Mouse (Mus musculus) neural tube, embryonic 15.5 days (tissue): ENCODE measurements at regions not wholly inside any gene's neighbourhood (a gene's known extent, or its start where the extent isn't known, plus 50 kb on each side); places are given as distances from the start of the nearest gene placed in this dataset.

Experiments
- ATAC-seq: fragments of 200-750 bp; cut with Nextera tagmentation; 2 replicates; pipeline ENCODE4 v1.8.0; 2017; ENCODE audit warnings: mild to moderate bottlenecking, moderate TSS enrichment, moderate library complexity; ENCODE audit not compliant: low FRiP score
- H3K27ac ChIP-seq: fragments of 300-500 bp; sonication (generic); replicated peaks from 2 replicates; pipeline ENCODE4 v1.5.1; 2015; ENCODE audit warnings: mild to moderate bottlenecking, inconsistent platforms
- H3K27me3 ChIP-seq: fragments of 300-500 bp; sonication (generic); replicated peaks from 2 replicates; pipeline ENCODE4 v1.6.1; 2015; ENCODE audit warnings: inconsistent platforms
- H3K36me3 ChIP-seq: fragments of 300-500 bp; sonication (generic); 2 replicates; pipeline ENCODE4 v1.6.1; 2015; ENCODE audit warnings: inconsistent platforms
- H3K4me1 ChIP-seq: fragments of 300-500 bp; sonication (generic); 2 replicates; pipeline ENCODE4 v1.6.1; 2015; ENCODE audit warnings: inconsistent platforms
- H3K4me2 ChIP-seq: fragments of 300-500 bp; sonication (generic); 2 replicates; pipeline ENCODE4 v1.6.1; 2015; ENCODE audit warnings: inconsistent platforms, mild to moderate bottlenecking, moderate library complexity
- H3K4me3 ChIP-seq: fragments of 300-500 bp; sonication (generic); replicated peaks from 2 replicates; pipeline ENCODE4 v1.5.1; 2015; ENCODE audit warnings: mild to moderate bottlenecking, inconsistent platforms
- H3K9ac ChIP-seq: fragments of 300-500 bp; sonication (generic); replicated peaks from 2 replicates; pipeline ENCODE4 v1.6.1; 2015; ENCODE audit warnings: mild to moderate bottlenecking, inconsistent platforms
- H3K9me3 ChIP-seq: fragments of 300-500 bp; sonication (generic); replicated peaks from 2 replicates; pipeline ENCODE4 v1.6.1; 2016; ENCODE audit warnings: inconsistent platforms
- WGBS: fragments of 180-500 bp; shearing (Covaris S2); methylation state at CpG from one replicate; pipeline ENCODE4 v1.1.7; 2015; ENCODE audit warnings: mixed read lengths; 5-methylcytosine and 5-hydroxymethylcytosine counted together

DNA sequence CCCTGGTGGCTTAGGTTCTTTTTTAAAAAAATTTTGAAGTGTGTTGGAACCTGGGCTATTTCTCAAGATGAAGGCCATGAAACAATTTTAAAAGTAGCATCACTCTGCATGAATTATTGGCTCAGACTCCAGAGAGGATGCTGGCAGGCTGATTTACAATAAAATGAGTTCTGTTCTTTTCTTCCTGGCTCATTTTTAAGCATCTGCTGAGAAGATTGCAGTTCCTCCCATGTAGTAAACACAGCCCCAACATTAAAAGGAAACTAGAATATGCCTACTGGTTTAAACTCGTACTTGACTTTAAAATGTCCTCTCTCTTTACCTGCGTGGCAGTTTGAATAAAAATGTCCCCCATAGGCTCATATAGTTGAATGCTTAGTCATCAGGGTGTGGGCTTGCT is 249.3 kb downstream of the 1700009N14Rik start:
- H3K27ac ChIP-seq = no peak overlapping the region
- no peak overlapping the region for H3K4me3 ChIP-seq
- H3K4me1 ChIP-seq = no peaks in the 10 kb centered on the region
- WGBS = 76% methylated on average over 2 of the region's 2 CpGs
- H3K9me3 ChIP-seq = no peaks in the 10 kb centered on the region
- no peak for ATAC-seq
- H3K4me2 ChIP-seq = no peak overlapping the region
- H3K27me3 ChIP-seq = no peaks in the 10 kb centered on the region
- no peak overlapping the region for H3K9ac ChIP-seq
- no peaks in the 10 kb centered on the region for H3K36me3 ChIP-seq

DNA sequence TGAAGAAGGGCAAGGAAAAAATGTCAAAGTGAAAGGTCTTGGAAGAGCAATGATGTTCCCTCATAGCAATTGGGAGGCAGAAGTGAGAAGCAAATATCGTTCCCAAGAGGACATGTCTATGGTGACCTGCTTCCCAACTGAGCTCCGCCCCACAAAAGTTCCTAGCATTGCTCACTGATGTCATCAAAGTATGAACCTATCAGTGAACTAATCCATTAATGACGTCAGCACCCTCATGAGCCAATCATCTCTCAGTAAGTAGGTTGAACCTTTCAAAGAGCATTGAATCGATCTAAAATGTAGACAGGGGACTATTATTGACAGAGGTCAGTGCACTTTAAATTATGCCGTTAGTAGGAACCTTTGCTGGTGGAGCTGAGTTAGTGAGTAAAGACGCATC is 267.4 kb downstream of the 1700009N14Rik start:
- Histone ChIP-seq H3K27ac (no peak overlapping the region), H3K4me3 (no peak overlapping the region), H3K4me1 (peaks cover 3% of the 10 kb centered on the region), H3K4me2 (no peak overlapping the region), H3K27me3 (no peaks in the 10 kb centered on the region), H3K36me3 (no peaks in the 10 kb centered on the region), H3K9ac (no peak overlapping the region), H3K9me3 (no peaks in the 10 kb centered on the region)
- WGBS = 93% methylated on average over 6 of the region's 6 CpGs
- no peak for ATAC-seq

DNA sequence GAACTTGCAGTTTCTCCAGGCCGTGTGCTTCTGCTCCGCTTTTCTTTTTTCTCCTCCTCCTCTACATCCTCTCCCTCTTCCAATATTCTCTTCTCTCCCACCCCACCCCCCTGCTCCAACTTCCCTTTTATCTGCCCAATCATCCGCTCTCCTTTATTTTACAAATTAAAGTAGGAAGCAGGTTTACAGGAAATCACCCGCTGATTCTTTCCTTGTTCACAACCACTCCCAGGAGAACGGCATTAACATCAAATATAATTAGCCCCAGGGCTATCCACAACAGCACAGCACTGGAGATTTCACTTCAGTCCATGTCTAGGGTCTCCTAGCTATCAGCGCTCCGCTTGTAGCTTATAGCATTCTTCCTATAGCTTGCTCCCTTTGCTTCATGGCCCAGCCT is 268.6 kb downstream of the 1700009N14Rik start:
- H3K27me3 ChIP-seq = no peaks in the 10 kb centered on the region
- H3K27ac ChIP-seq = no peak overlapping the region
- H3K4me3 ChIP-seq = no peak overlapping the region
- H3K4me2 ChIP-seq = no peak overlapping the region
- peaks cover 3% of the 10 kb centered on the region for H3K4me1 ChIP-seq
- 71% methylated on average over 7 of the region's 7 CpGs for WGBS
- H3K36me3 ChIP-seq = no peaks in the 10 kb centered on the region
- ATAC-seq = no peak
- H3K9me3 ChIP-seq = no peaks in the 10 kb centered on the region
- H3K9ac ChIP-seq = no peak overlapping the region

DNA sequence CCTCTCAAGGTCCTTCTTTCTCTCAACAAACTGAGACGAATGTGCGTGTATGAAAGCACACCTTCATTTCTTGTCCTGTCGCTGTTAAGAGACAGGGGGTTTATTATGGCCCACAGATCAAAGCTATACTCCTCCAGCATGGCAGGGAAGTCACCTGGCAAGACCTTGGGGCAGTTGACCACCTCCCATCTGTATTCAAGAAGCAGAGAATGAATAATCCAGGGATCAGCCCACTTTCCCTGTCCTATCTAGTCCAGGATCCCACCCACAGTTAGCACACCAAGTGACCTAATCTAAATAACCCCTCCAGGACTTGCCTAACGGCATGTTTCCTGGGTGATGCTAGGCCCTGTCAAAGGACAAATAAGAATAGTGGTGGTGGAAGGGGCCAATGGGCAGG is 269.9 kb downstream of the 1700009N14Rik start:
- peaks cover 3% of the 10 kb centered on the region for H3K4me1 ChIP-seq
- no peak overlapping the region for H3K4me3 ChIP-seq
- no peak for ATAC-seq
- no peak overlapping the region for H3K27ac ChIP-seq
- WGBS = 82% methylated on average over 4 of the region's 4 CpGs
- H3K27me3 ChIP-seq = no peaks in the 10 kb centered on the region
- no peak overlapping the region for H3K9ac ChIP-seq
- H3K9me3 ChIP-seq = no peaks in the 10 kb centered on the region
- no peak overlapping the region for H3K4me2 ChIP-seq
- H3K36me3 ChIP-seq = no peaks in the 10 kb centered on the region

DNA sequence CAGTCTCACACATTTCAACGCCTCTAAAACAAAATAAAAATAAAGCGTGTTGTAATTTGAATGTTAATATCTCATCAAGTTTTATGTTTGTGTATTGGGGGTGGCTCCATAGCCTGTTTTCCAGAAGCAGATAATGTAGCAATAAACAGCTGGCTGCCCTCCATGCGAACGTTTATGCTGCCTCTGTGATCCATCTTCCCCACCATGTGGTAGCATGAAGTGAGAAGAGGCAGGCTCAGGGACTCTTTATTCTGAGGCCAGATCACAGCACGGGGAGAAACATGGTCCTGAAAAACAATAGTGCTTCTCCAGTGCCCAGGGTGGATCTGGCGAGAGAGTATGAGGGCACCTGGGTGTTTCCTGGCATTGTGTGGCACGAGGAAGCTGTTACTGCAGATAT is 271.4 kb downstream of the 1700009N14Rik start:
- H3K9me3 ChIP-seq = no peaks in the 10 kb centered on the region
- H3K4me1 ChIP-seq = peaks cover 3% of the 10 kb centered on the region
- WGBS = 40% methylated on average over 7 of the region's 7 CpGs
- H3K4me2 ChIP-seq = no peak overlapping the region
- H3K27me3 ChIP-seq = no peaks in the 10 kb centered on the region
- H3K9ac ChIP-seq = no peak overlapping the region
- ATAC-seq = peak; percentile 89
- no peaks in the 10 kb centered on the region for H3K36me3 ChIP-seq
- no peak overlapping the region for H3K4me3 ChIP-seq
- peak overlapping the region; percentile 49; the same call in 1 of the 2 replicates for H3K27ac ChIP-seq

DNA sequence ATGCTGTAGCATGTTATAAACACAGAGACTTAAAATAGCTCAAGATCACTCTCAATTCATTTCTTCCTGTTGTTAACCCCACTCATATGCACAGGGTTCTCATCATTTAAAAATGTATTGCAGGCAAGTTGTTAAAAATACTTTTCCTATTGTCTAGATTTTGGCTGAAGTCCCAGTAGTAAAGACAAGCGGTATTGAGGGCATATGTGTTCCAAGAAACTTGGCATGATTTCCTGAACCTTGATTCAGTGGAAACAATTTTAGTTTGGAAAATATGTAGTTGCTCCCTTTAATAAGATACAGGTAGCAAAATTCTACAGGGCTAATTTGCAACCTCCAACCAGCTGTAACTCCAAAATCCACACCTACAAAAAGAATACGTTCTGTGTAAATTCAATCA is 315.5 kb downstream of the 1700009N14Rik start:
- no peaks in the 10 kb centered on the region for H3K36me3 ChIP-seq
- H3K27me3 ChIP-seq = no peaks in the 10 kb centered on the region
- no peak overlapping the region for H3K9ac ChIP-seq
- H3K27ac ChIP-seq = no peak overlapping the region
- H3K4me1 ChIP-seq = no peaks in the 10 kb centered on the region
- no peak for ATAC-seq
- 82% methylated on average over 2 of the region's 2 CpGs for WGBS
- no peak overlapping the region for H3K4me3 ChIP-seq
- no peak overlapping the region for H3K4me2 ChIP-seq
- 0 out of 2 replicates have a peak, but pooled peaks cover 4% of the 10 kb centered on the region for H3K9me3 ChIP-seq

DNA sequence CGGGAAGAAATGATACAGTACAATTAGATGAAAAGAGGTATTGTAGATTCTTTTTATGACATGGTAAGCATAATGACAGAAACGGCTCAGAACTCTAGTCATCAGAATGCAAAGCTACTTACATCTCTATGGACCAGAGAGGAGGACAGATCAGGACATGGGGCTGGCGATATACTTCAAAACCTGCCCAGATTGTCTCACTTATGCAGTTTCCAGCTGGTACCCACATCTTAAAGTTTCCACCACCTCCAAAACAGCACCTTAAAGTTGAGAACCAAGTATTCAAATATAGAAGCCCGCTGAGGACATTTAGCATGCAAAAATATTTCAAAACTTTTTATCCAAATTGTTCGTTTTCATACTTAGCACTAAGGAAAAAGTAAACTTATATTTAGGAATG is 341.0 kb downstream of the 1700009N14Rik start:
- no peaks in the 10 kb centered on the region for H3K9me3 ChIP-seq
- H3K4me1 ChIP-seq = no peaks in the 10 kb centered on the region
- no peak overlapping the region for H3K27ac ChIP-seq
- H3K36me3 ChIP-seq = no peaks in the 10 kb centered on the region
- H3K27me3 ChIP-seq = no peaks in the 10 kb centered on the region
- WGBS = 89% methylated on average over 5 of the region's 5 CpGs
- no peak overlapping the region for H3K4me2 ChIP-seq
- ATAC-seq = no peak
- no peak overlapping the region for H3K4me3 ChIP-seq
- H3K9ac ChIP-seq = no peak overlapping the region

DNA sequence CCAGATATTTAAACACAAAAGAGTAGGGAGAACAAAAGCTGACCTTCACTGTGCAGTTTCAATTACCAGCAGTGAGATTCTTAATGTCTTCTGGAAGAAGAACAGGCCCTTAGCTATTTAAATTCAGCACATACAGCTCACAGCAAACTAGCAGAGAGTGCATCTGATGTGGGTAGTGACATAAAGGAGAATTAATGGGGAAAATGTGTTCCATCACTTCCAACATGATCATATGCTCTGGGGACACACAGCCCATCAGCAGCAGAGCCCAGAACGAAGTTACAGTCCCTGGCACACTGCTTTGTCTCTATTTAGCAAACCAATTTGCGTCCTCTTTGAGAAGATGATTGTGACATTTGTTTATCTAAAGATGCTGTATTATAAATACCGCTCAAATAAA is 332.9 kb upstream of the Aco1 start:
- 61% methylated on average over 3 of the region's 3 CpGs for WGBS
- Histone ChIP-seq H3K9me3 (no peaks in the 10 kb centered on the region), H3K27ac (no peak overlapping the region), H3K4me1 (peaks cover 3% of the 10 kb centered on the region; the same call in 1 of the 2 replicates), H3K36me3 (no peaks in the 10 kb centered on the region), H3K9ac (no peak overlapping the region), H3K4me3 (no peak overlapping the region), H3K4me2 (no peak overlapping the region), H3K27me3 (no peaks in the 10 kb centered on the region)
- peak; percentile 28; the same call in 1 of the 2 replicates for ATAC-seq

DNA sequence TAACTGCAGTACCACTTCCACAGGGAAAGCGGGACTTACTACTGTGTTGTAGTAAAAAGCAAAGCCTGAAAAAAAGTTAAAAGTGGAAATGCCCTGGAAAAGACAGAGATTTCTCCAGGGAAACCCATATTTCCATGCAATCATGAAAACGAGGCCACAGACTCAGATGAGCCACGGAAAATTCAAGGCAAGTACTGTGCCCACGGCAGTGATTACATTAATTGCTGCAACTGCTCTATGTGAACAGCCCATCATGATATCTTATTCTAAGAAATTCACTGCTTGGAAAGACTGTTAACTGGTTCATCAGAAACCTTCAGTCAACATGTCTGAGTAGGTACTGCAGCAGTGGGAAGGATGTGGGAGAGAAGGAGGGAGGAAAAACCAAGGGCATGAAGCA is 330.1 kb upstream of the Aco1 start:
- Histone ChIP-seq H3K9ac (no peak overlapping the region), H3K4me3 (no peak overlapping the region), H3K4me1 (peaks cover 3% of the 10 kb centered on the region; the same call in 1 of the 2 replicates), H3K27ac (no peak overlapping the region), H3K27me3 (no peaks in the 10 kb centered on the region), H3K4me2 (no peak overlapping the region), H3K9me3 (no peaks in the 10 kb centered on the region), H3K36me3 (no peaks in the 10 kb centered on the region)
- ATAC-seq = peak; percentile 53; the same call in 1 of the 2 replicates
- 59% methylated on average over 4 of the region's 4 CpGs for WGBS

DNA sequence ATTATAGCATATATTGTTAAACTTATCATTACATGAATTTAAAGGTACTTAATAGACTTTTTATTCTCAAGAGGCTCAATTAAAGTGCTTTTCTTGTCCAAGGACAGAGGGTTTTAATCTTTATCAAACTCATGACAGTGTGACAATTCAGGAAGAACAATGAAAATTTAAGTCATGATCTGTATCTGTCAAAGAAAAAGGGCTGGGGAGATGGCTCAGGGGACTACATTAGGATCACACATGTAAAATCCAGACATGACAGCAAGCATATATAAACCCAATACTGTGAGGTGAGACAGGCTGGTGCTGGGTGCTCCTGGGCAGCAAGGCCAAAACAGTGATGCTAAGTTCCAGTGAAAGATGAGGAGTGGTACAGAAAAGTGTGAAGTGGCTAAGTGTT is 327.3 kb upstream of the Aco1 start:
- no peak for ATAC-seq
- H3K27me3 ChIP-seq = no peaks in the 10 kb centered on the region
- H3K4me1 ChIP-seq = no peaks in the 10 kb centered on the region
- no peak overlapping the region for H3K4me3 ChIP-seq
- no peak overlapping the region for H3K4me2 ChIP-seq
- no peaks in the 10 kb centered on the region for H3K36me3 ChIP-seq
- H3K27ac ChIP-seq = no peak overlapping the region
- no peaks in the 10 kb centered on the region for H3K9me3 ChIP-seq
- H3K9ac ChIP-seq = no peak overlapping the region

DNA sequence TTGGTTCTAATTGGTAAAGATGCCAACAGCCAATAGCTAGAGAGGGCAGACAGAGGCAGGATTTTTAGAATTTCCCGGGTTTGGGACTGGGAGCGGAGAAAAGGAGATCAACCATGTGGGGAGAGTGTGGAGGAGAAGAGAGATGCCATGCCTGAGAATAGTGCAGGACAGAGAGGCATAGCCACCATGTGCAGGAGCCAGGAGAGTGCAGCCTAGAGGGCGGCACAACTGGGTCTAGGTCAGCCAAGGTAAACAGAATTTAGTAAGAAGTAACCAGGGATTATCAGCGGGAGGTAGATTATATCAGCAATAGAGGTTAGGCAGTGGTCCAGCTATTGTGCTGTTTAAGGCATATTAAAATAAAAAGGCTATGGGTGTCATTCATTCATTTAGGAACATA is 325.2 kb upstream of the Aco1 start:
- 92% methylated on average over 4 of the region's 4 CpGs for WGBS
- no peaks in the 10 kb centered on the region for H3K36me3 ChIP-seq

DNA sequence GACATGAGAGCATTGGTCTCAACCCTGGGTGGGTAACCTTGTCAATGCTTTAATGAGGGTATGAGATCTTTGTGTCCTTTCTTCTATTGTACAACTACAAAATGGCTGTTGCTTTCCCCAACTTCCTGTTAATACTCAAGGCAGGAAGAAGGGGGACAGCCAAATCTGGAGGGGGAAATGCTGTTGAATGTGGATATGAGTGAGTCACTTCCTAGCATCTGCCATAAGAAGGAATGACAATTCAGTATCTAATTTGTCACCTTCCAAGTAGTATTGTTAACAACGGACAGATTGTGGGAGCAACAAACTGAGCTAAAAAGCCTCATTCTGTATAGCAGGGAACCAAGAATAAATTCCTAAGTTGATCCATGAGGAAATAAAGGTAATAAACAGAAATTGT is 309.2 kb upstream of the Aco1 start:
- WGBS = 63% methylated on average over 1 of the region's 1 CpGs
- Histone ChIP-seq H3K4me1 (no peaks in the 10 kb centered on the region), H3K9ac (no peak overlapping the region), H3K27ac (no peak overlapping the region), H3K9me3 (no peaks in the 10 kb centered on the region), H3K27me3 (no peaks in the 10 kb centered on the region), H3K4me3 (no peak overlapping the region), H3K4me2 (no peak overlapping the region), H3K36me3 (no peaks in the 10 kb centered on the region)
- no peak for ATAC-seq

More for the DNA sequence above, 325.2 kb upstream of the Aco1 start:
- Histone ChIP-seq H3K4me1 (no peaks in the 10 kb centered on the region), H3K27me3 (no peaks in the 10 kb centered on the region), H3K4me2 (no peak overlapping the region), H3K9me3 (no peaks in the 10 kb centered on the region), H3K9ac (no peak overlapping the region), H3K27ac (no peak overlapping the region), H3K4me3 (no peak overlapping the region)
- ATAC-seq = no peak
